Mouse (Mus musculus): ENCODE results near the gene Ptpre.
"Not testable (repeated sequence)": the region's sequence is repeated elsewhere in the genome, so short reads cannot be mapped to it uniquely, and the experiment has no call there.

The Ptpre gene

DNA sequence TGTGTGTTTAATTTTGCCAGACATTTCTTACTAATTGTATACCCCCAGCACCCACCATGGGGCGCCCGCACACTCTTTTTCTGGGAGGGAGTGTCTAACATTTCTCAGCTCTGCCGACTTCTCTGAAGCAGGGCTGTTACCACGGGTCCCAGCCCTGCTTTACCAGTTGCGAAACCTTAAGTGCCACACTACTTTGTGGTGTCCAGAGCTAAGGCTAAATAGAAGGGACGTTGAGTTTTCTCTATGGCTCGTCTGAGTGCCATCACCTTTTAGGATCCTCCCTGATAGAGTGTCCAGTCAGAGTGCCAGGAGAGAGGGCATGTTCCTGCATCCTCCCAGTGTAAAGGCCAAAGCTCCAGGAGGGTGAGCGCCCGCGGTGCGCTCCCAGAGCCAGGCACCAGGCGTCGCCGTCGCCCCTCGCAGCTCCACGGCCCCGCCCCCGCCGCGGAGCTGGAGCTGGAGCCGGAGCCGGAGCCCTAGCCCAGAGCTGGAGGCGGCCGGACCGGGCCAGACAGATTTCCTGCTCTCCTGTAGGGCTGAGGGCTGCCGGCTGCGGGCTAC, at the start of gene Ptpre:
Gene Ptpre (plus strand): TSS at position 141 of the 561 bp plus-strand sequence.
- peak; percentile 85 for DNase-seq (ENCODE audit: low spot score)

DNA sequence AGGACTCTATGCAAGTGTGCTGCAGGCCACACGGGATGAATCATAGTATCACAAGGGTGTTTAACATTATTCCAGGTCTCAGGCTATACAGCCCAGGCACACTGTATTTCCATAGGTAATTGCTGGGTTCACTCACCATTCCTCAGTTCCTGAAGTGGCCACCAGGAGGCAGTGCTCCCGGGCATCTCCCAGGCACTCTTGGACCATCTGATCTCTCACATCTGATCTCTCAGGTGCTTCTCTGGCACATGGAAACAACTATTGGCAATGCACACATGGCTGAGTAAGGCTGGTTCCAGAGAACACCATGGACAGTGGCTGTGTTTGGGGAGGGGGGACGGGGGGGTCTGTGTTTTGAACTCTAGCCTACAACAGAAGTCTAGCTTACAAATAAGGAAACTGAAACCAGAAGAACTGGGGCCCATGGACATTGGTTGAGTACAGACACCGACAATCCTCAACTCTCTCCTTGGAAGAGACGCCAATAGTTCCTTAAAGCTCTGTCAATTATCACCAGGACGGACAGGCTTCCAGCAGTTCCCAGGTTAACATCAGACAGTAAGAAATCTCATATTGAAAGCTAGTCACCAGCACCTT, 49.0 kb upstream of the Ptpre start:
- no peak for DNase-seq (ENCODE audit: low spot score)

DNA sequence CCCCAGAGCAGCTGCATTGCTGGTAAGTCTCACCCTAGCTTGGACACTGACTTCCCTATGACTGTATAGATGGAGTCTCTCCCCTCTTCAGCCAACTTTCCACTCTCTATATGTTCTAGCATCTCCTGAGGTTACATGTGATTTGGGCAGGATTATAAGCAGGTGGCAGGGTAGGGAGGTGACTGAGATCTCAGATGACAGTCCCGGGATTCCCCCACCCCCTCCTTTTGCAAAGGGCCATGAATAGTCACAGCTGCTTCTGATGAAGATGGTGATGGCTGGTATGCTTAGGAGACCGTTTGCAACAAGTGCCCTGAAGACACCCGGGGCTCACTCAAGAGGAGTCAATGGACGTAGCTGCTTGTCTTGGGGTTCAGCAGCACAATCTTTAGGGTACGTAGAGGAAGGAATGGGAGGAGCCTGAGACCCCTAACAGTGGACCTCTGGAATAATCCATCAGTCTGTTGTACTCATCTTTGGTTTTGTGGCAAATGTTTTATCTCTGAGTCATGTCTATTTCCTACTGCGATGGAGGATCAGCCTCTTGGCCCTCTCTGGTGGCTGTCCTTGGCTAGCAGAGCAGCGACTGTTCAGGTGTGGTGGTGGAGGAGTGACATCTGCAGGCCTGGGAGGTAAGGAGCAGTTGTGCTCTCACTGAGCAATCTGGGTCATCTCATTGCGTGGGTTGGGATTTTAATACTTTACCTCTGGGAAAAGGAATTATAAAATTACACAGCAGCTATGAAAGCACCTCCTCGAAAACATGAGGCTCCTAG, 47.4 kb upstream of the Ptpre start:
- no peak for DNase-seq (ENCODE audit: low spot score)

DNA sequence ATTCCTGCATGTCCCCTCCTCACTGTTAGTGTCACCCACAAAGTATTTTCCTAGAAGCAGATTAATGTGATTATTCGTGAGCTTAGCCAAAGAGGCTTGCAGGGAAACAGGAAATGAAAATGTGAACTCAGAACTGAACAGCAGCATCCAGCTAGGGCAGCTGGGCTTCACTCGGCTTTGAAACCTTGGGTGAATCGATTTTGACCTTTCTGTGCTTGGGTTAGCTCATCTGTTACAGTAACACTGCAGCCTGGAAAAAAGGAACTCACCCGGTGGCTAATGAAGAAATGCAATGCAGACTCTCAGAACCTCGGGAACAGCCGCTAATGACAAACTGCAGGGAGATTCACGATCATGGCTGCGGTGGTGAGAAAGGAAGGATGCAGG, 46.8 kb upstream of the Ptpre start:
- DNase-seq (ENCODE audit: low spot score), result no peak

DNA sequence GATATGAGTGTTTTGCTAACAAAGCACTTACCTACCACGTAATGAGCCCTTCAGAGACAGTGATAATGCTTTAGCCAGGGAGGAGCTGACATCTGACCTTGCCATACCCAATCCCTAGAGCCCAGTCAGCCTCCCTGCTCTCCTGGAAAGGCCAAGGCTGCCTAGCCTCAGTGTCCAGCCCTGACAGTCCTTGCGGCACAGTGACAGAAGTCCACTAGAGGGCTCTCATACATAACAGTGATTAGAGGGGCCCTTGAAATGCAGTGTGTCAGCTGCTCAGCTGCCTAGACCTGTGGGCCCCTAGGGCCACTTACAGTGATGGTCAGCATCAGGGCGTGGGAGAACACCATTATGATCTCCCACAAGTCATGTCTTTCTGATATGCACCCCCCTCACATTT, 42.0 kb upstream of the Ptpre start:
- no peak for DNase-seq (ENCODE audit: low spot score)

DNA sequence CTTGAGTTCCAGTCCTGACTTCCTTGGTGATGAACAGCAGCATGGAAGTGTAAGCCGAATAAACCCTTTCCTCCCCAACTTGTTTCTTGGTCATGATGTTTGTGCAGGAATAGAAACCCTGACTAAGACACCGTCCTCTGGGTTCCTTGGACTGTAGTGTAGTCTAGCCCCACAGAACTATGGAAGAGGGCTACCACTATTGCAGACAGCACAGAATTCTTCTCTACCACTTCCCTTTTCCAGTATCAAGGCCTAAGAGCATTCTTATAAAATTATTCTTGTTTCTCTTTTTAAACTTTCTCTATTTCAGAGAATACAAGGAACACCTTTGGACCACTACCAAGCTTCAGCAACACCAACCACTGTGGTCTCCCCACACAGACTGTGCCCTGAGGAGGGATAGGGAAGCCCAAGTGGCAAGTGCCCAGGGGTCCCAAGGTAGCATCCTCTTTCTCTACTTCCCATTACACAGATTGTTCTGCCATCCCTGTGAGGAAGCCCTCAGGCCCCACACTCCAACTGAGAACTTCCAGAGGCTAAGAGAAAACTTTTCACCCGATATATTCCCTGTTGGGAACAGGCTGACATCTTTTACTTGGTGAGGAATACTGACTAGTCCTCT, 38.6 kb upstream of the Ptpre start:
- no peak for DNase-seq (ENCODE audit: low spot score)

DNA sequence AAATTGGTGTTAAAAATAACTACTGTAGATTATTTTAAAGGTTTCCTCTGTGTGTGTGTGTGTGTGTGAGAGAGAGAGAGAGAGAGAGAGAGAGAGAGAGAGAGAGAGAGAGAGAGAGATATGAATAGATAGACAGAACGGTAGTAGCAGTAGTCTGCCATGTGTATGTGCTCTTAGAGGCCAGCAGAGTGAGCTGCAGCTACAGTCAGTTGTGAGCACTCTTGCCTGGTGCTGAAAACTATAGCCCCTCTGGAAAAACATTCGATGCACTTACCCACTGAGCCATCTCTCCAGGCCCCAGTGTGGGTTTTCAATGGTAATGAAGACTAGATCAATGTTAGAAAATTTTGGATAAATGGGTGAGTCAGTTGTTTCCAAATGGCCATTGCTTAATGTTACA, 37.9 kb upstream of the Ptpre start:
- no peak for DNase-seq (ENCODE audit: low spot score)

DNA sequence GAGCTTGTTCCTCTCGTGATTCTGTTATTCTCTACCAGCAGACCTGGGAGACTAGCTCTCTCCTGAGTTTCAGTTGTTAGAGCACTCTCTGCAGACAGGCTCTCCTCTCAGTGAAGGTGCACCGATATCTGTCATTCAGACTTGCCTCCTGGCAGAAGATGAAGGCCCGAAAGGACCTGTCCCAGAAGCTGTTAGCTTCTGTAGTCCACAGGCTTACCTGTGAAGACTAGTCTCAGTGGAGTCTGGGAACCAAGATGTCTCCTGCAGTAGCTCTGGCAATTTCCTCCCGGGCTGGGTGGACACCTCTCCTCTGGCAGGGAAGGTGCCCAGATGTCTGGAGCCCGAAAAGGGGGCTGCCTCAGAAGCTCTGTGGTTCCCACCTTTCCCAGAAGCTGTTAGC, 30.8 kb upstream of the Ptpre start:
- not testable (repeated sequence) for DNase-seq (ENCODE audit: low spot score)

DNA sequence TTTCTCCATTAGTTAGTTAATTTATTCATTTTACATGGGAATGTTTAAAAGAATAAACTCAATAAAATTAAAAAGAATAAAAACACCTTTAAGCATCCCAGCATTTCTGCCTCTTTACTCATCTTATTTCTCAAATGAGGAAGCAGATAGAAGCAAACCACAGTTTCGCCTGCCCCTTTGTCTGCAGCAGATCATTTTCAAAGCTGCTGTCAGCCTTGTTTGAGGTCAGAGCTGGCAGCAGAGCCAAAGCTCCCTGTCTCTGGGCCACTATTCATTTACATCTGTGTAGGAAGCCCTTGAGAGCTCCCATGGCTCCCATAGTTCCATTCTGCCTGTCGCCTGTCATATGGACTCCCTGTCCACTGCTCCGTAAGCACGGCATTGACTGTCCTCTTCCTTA, 28.7 kb upstream of the Ptpre start:
- DNase-seq (ENCODE audit: low spot score), result no peak

DNA sequence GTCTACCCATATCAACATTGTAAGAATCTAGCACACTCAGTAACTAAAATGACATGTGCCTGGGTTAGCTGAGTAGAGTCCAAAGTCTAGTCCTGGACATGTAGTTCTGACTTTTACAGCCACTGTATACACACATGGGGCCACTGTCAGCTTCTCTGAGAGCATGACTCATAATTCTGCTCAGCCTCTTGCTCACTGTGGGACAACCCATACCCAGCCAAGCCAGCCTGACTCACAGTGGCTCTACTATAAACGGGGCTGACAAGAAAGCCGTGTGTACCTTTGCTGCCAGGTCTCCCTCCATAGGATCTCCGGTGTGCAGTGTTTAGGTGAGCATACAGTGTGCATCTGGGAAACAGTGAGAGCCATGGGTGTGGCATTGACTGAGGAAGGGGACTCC, 28.0 kb upstream of the Ptpre start:
- DNase-seq (ENCODE audit: low spot score), result peak; percentile 45

DNA sequence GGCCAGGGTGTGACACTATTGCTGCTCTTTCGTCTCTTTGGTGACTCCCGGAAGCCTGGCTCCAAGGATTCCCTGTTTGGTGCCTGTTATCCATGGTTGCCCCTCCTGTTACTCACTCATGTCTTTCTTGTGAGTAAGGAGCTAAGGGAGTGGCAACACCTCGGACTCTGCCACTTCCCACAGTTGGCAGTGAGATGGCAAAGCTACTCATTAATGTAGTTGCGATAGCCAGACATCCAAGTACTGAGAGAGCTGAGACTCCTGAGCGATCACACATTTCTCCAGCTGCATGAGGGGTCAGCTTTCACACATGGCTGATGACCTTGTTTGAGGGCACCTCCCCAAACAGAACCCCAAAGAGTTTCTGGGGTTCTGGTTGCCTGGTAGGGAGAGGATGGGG, 26.9 kb upstream of the Ptpre start:
- DNase-seq (ENCODE audit: low spot score), result no peak

DNA sequence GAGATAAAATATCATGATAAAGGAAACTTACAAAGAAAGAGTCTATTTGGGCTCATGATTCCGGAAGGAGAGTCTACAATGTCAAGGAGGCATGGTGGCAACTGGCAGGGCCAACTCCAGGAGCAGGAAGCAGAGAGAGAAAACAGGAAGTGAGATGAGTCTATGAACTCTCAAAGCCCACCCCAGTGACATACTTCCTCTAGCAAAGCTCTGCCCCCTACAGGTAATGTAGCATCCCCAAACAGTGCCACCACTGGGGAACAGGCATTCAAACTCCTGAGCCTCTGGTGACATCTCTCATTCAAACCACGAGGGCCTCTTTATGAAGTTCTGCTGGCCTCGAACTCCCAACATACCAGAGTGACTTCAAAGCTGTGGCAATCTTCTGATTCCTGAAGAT, 25.6 kb upstream of the Ptpre start:
- DNase-seq (ENCODE audit: low spot score), result no peak

DNA sequence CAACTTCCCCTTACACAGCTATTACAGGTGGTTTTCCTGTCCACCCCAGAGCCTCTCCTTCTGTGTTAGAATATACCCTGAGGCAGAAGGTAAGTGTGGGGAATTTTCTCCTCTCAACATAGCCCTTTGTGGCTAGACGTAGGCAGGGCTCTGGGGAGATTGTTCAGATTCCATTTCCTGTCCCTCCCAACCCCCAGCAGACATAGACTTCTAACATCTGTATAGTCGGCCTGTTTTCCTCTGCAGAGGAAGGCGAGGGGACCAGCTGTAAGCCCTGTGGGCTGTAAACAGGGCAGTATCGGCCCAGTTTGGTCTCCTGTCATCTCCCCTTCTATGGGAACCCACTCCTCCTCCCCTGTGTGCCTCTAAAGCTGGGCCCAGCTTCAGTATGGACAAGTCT, 20.1 kb upstream of the Ptpre start:
- DNase-seq (ENCODE audit: low spot score), result no peak

DNA sequence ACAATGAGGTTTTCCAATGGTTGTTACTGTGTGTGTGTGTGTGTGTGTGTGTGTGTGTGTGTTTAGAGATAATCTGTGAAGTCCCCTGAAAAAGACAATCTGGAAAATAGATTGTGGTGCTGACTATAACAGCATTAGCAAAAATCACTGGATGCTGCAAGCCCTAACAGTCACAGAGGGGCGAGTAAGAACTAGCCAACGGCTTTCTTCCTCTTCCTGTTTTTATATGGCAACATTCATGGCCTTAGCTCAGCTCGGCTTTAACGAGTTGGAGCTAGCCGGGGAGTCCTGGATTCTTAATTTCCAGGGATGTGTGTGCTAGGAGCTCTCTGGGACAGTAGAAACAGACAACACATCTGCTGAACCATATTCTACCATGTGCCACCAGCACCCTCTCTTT, 17.0 kb upstream of the Ptpre start:
- DNase-seq (ENCODE audit: low spot score), result no peak

DNA sequence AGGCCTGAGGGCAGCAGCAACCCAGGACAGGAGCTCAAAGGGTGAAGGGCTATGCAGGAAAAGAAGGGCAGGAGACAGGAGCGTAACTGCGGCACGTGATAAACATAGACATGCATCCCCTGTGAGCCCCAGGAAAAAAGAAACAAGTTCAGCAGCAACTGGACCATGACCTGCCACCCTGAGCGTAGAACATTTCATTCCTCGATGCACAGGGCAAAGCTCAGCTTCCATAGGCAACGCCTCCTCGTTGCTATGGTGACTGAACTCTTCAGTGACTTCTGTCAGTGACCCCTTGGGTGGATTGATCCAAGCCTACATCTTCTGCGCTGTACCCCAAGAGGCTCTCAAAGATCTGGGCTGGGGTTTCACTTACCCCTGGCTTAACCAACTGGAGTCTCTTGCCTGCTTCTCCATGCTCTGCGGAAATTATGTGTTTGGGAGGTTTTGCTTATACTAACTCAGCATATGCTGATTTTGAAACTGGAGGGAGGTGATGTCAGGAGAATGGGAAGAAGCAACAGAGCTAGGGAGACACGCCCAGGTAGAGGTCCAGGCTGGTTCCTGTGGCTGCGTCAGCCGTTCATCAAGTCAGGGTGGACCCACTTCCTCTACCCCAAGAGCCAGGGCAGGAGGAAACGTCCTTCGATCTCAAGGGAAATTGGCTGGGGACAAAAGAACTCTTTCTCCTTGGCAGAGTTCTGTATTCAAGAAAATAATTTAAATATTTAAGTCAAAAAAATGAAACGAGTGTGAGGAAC, 15.3 kb upstream of the Ptpre start:
- DNase-seq (ENCODE audit: low spot score), result no peak

DNA sequence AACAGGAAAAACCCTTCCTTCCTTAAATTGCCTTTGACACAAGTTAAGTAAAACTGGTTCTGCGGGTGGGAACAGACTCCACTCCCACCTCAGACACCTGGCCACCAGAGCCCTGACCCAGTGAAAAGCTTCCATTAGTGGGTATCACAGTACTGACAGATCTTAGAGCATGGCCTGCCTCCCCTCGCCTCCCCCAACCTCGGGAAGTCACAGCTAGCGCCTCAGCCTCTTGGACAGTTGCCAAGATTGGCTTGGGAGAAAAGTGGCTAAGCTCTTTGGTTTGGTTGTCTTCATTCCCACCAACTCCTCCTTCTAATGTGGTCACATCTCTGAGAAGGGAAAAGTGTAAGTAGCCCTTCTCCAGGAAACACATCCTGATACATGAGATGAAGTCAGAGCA, 13.3 kb upstream of the Ptpre start:
- no peak for DNase-seq (ENCODE audit: low spot score)

DNA sequence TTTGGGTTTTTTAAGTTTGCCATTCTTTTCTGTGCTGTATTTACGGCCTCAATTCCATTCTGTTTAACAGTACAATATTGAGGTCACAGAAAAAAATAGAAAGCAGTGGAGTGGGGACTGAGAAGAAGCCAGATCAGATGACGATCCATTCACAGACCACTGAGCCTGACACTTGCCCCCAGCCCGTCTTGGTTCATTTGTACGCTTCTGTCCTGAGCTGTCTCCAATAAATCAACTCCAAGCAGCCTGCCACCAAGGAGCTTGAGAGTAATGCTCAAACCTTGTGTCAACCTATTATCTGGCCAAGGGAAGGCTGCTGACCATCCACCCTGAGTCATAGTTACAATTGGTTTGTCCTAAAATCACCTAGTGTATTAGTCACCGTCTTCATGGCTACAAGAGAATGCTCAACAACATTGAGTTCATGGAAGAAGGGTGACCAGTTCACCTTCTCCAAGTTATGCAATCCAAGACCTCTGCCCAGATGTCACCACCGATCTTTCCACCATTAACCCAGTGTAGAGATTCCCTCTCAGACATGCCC, 12.8 kb upstream of the Ptpre start:
- no peak for DNase-seq (ENCODE audit: low spot score)

DNA sequence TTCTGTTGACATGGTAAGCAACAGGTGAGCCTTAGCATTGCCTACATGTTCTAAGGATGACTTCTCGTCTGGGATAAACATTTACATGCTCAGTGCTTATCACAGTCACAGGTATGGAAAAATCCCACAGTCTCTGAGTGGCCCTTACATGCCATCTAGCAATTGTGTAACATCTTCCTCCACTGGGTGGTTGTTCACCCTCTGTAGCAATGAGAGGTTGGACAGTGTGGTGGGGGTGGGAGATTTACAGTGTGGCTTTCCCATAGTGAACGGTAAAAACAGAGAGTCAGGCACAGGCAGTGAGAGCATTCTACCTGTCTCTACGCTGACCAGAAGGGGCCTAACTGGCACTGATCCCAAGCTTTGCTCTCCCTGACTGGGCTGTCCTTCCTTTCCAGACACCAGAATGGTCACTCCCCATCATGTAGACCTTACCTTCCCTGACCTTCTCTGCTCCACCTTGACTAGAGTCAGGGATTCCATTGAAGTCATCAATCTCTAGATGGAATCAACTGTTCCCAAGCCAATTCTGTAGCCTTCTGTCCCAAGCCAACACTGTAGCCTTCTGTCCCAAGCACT, 10.6 kb upstream of the Ptpre start:
- DNase-seq (ENCODE audit: low spot score), result no peak

DNA sequence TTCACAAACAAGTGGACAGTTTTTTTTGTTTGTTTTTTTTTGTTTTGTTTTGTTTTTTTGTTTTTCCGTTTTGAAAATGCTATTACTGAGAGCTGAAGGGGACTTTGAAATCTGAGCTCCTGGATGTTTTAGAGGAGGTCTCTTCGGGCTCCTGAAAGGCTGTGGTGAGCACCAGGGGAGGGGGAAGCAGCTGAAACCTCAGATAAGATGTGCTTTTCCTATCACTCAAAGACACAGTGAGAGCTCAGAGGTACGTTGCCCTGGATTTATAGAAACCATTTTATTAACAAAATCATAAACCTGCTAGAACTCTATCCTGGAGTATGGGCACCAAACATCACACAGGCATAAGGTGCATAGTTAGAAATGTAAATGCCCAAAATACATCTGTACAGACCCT, 10.1 kb upstream of the Ptpre start:
- DNase-seq (ENCODE audit: low spot score), result no peak

DNA sequence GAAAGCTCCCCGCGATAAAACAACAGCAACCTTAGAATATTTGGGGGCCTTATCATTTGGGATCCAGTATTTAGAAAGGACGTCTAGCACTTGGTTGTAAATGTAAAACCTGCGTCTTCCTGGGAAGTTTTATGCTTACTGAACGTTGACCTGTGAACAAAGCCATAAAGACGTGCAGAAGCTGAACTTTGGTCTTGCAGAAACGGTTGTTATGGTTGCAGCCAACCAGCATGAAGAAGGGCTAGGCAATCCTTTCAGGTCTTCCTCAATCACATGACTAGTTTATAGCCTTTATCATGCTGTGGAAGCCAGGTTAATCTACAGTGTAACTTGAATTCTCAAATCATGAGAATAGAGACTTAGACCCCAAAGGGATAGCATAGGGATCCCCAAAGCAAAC, 8.8 kb upstream of the Ptpre start, which contains the start of gene Clrn3:
Gene Clrn3 (minus strand): TSS at position 140 of the 400 bp plus-strand sequence.
- DNase-seq (ENCODE audit: low spot score), result no peak

DNA sequence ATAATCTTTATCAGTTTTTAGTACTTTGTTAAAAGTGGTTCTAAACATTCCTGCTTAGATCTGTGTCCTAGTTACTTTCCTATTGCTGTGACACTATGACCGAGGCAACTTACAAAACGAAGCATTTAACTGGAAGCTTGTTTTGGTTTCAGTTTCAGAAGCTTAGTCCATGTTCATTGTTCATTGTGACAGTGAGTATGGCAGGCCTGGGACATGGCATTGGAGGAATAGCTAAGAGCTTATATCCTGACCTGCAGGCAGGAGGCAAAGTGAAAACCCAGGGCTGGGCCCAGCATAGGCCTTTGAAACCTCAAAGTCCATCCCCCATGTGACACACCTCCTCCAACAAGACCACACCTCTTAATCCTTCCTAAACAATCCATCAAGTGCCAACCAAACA, 8.2 kb upstream of the Ptpre start:
- no peak for DNase-seq (ENCODE audit: low spot score)

Measured in urinary bladder, postnatal 14 days (tissue).